20 mouse cellular contexts compared by ENCODE assay signal in the genomic region with DNA sequence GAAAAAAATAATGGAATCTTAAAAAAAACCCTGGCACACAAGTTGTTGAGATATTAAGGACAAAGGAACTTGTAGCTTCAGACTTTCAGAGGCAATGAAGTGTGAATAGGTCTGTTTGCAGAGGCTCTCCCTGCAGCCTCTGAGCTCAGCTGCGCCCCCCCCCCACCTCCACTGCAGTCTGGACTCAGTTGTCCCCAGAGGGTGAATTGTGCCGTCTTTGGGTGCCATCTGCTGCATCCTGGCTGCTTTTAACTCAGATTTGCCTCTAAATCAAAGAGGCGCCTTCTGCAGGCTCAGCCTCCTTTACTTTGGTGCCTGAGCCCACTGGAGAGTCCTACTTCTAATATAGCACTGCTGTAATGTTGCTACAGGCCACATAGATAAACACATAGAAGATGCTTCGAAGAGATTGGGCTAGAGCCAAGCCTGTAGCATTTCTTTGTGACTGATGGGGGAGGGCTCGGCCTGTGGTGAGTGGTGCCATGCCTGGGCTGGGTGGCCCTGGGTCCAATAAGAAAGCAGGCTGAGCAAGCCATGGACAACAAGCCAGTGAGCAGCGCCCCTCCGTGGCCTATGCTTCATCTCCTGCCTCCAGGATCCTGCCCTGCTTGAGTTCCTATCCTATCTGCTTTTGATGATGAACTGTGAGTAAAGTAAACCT. TPM values are rescaled to one million over a fixed set of nuclear protein-coding genes. Genes with fewer than 3 reads are reported as not detected.
A peak's percentile ranks its signal among the peaks of the same experiment; 100 is the strongest.
DNase-seq lines count a peak whose midpoint lies in the region; ATAC-seq lines count a peak whose summit lies in the region.
"Had no signal": no experiment of that assay in that cellular context is flagged by ENCODE, and none has a peak within 500 bp of the region (broad histone marks: within the 10 kb centered on the region; RNA-seq: fewer than 3 reads in every experiment).

No protein-coding gene starts in this region.

- ATAC-seq in kidney, embryonic 16.5 days (ENCODE audit: low FRiP score, low TSS enrichment): peak; percentile 19; the same call in 1 of the 2 replicates
- ATAC-seq in midbrain, embryonic 14.5 days (ENCODE audit: low FRiP score, low TSS enrichment): no peak; the same call in none of the 2 replicates
- ATAC-seq in midbrain, embryonic 16.5 days: no peak
- ATAC-seq in megakaryocyte-erythroid progenitor cell, adult 5-6 weeks (replicated peaks; ENCODE audit: low FRiP score, low TSS enrichment, poor library complexity, severe bottlenecking): peak; percentile 73
- ATAC-seq: liver, postnatal 0 days had no signal

- no peak overlapping the region for H3K9ac ChIP-seq in kidney, embryonic 16.5 days (replicated peaks; ENCODE audit: low read length)
- no peak overlapping the region for H3K9ac ChIP-seq in midbrain, embryonic 14.5 days (replicated peaks; ENCODE audit: low read length)
- H3K9ac ChIP-seq in midbrain, embryonic 16.5 days (ENCODE audit: low read depth, low read length): no peak overlapping the region
- H3K9ac ChIP-seq: hindbrain, embryonic 15.5 days; liver, postnatal 0 days had no signal

- H3K27ac ChIP-seq in kidney, embryonic 16.5 days (ENCODE audit: low read length): no peak overlapping the region
- no peak overlapping the region for H3K27ac ChIP-seq in midbrain, embryonic 14.5 days (replicated peaks; ENCODE audit: low read depth, low read length)
- no peak overlapping the region for H3K27ac ChIP-seq in midbrain, embryonic 16.5 days (ENCODE audit: low read length)
- H3K27ac ChIP-seq: hindbrain, embryonic 15.5 days had no signal

- H3K4me3 ChIP-seq in kidney, embryonic 16.5 days (ENCODE audit: low read length): no peak overlapping the region
- no peak overlapping the region for H3K4me3 ChIP-seq in midbrain, embryonic 14.5 days (replicated peaks; ENCODE audit: low read depth, low read length)
- H3K4me3 ChIP-seq in midbrain, embryonic 16.5 days (ENCODE audit: low read depth, low read length): no peak overlapping the region
- H3K4me3 ChIP-seq: hindbrain, embryonic 15.5 days; megakaryocyte, embryonic 14.5 days had no signal

- no peaks in the 10 kb centered on the region for H3K36me3 ChIP-seq in kidney, embryonic 16.5 days (ENCODE audit: insufficient read depth, low read length)
- H3K36me3 ChIP-seq in midbrain, embryonic 14.5 days (ENCODE audit: control insufficient read depth, insufficient read depth, low read length): no peaks in the 10 kb centered on the region
- H3K36me3 ChIP-seq in midbrain, embryonic 16.5 days (ENCODE audit: control insufficient read depth, insufficient read depth, low read length): no peaks in the 10 kb centered on the region
- H3K36me3 ChIP-seq: hindbrain, embryonic 15.5 days had no signal

- no peaks in the 10 kb centered on the region for H3K9me3 ChIP-seq in kidney, embryonic 16.5 days (ENCODE audit: low read length)
- H3K9me3 ChIP-seq in midbrain, embryonic 14.5 days (ENCODE audit: control insufficient read depth, low read length): no peaks in the 10 kb centered on the region
- H3K9me3 ChIP-seq in midbrain, embryonic 16.5 days (replicated peaks; ENCODE audit: control insufficient read depth, low read length, poor library complexity, severe bottlenecking): no peaks in the 10 kb centered on the region
- H3K9me3 ChIP-seq: hindbrain, embryonic 15.5 days; megakaryocyte, embryonic 14.5 days had no signal

- 68% methylated on average over 7 of the region's 7 CpGs for WGBS in kidney, embryonic 16.5 days
- WGBS in midbrain, embryonic 14.5 days: 63% methylated on average over 7 of the region's 7 CpGs
- WGBS in midbrain, embryonic 16.5 days: 66% methylated on average over 7 of the region's 7 CpGs

- no peaks in the 10 kb centered on the region for H3K4me1 ChIP-seq in kidney, embryonic 16.5 days (ENCODE audit: insufficient read depth, low read length)
- H3K4me1 ChIP-seq in midbrain, embryonic 14.5 days (ENCODE audit: control insufficient read depth, insufficient read depth, low read length): no peaks in the 10 kb centered on the region
- no peaks in the 10 kb centered on the region for H3K4me1 ChIP-seq in midbrain, embryonic 16.5 days (ENCODE audit: control insufficient read depth, insufficient read depth, low read length)
- H3K4me1 ChIP-seq: hindbrain, embryonic 15.5 days; megakaryocyte, embryonic 14.5 days had no signal

- peak; percentile 52 to 55 for DNase-seq in cerebellum, postnatal 10 days
- DNase-seq in cerebellum, adult 11 months: no peak
- no peak for DNase-seq in kidney, adult 11 months
- DNase-seq in midbrain, embryonic 14.5 days: peak; percentile 17
- no peak for DNase-seq in ovary, adult 18-20 months (ENCODE audit: low spot score)
- DNase-seq: adrenal gland, postnatal 14 days; cerebellum, adult 9-11 months; kidney, adult 8-10 months; kidney, postnatal 4 days; liver, postnatal 0 days; thymus, postnatal 4 days had no signal

- H3K27me3 ChIP-seq in kidney, embryonic 16.5 days (ENCODE audit: insufficient read depth, low read length): no peaks in the 10 kb centered on the region
- no peaks in the 10 kb centered on the region for H3K27me3 ChIP-seq in midbrain, embryonic 14.5 days (ENCODE audit: control insufficient read depth, insufficient read depth, low read length)
- H3K27me3 ChIP-seq in midbrain, embryonic 16.5 days (ENCODE audit: control insufficient read depth, insufficient read depth, low read depth, low read length): no peaks in the 10 kb centered on the region
- H3K27me3 ChIP-seq: hindbrain, embryonic 15.5 days had no signal

- H3K4me2 ChIP-seq in kidney, embryonic 16.5 days (replicated peaks; ENCODE audit: low read depth, low read length): no peak overlapping the region
- H3K4me2 ChIP-seq in midbrain, embryonic 14.5 days (ENCODE audit: low read length): no peak overlapping the region
- no peak overlapping the region for H3K4me2 ChIP-seq in midbrain, embryonic 16.5 days (ENCODE audit: low read length)
- H3K4me2 ChIP-seq: hindbrain, embryonic 15.5 days had no signal

RNA-seq across cellular contexts. Expression of a gene that starts 21.3 kb away (rescaled TPM):
- 9.2 and 9.7 TPM in 2 replicates for polyA plus RNA-seq in kidney, embryonic 16.5 days (2015; fragmentation: Nextera tagmentation; extraction: Ambion mirVana)
- 3.9 and 7.0 TPM in 2 replicates for polyA plus RNA-seq in midbrain, embryonic 14.5 days (2014; fragmentation: Nextera tagmentation; extraction: Ambion mirVana)
- polyA plus RNA-seq in midbrain, embryonic 16.5 days (2015; fragmentation: Nextera tagmentation; extraction: Ambion mirVana): 4.1 and 4.8 TPM in 2 replicates
- 10.3 and 15.8 TPM in 2 replicates for total RNA-seq in megakaryocyte-erythroid progenitor cell, adult 5-6 weeks (2014; fragmentation: Nextera tagmentation)
- total RNA-seq in megakaryocyte-erythroid progenitor cell, adult 5-6 weeks (2017): 8.2 and 17.5 TPM in 2 replicates

RNA-seq across cellular contexts. Expression of a gene that starts 21.5 kb away (rescaled TPM):
- 2.5 and 3.4 TPM in 2 replicates for polyA plus RNA-seq in kidney, embryonic 16.5 days (2015; fragmentation: Nextera tagmentation; extraction: Ambion mirVana)
- 0.86 and 1.8 TPM in 2 replicates for polyA plus RNA-seq in midbrain, embryonic 14.5 days (2014; fragmentation: Nextera tagmentation; extraction: Ambion mirVana)
- 2.3 and 4.0 TPM in 2 replicates for polyA plus RNA-seq in midbrain, embryonic 16.5 days (2015; fragmentation: Nextera tagmentation; extraction: Ambion mirVana)
- 3.6 and 6.5 TPM in 2 replicates for total RNA-seq in megakaryocyte-erythroid progenitor cell, adult 5-6 weeks (2014; fragmentation: Nextera tagmentation)
- 7.3 and 10.6 TPM in 2 replicates for total RNA-seq in megakaryocyte-erythroid progenitor cell, adult 5-6 weeks (2017)

RNA-seq across cellular contexts. Expression of a gene that starts 57.1 kb away (rescaled TPM):
- polyA plus RNA-seq in kidney, embryonic 16.5 days (2015; fragmentation: Nextera tagmentation; extraction: Ambion mirVana): 1.4 and 1.6 TPM in 2 replicates
- 0.53 and 0.66 TPM in 2 replicates for polyA plus RNA-seq in midbrain, embryonic 14.5 days (2014; fragmentation: Nextera tagmentation; extraction: Ambion mirVana)
- polyA plus RNA-seq in midbrain, embryonic 16.5 days (2015; fragmentation: Nextera tagmentation; extraction: Ambion mirVana): 0.44 and 0.55 TPM in 2 replicates
- total RNA-seq in megakaryocyte-erythroid progenitor cell, adult 5-6 weeks (2014; fragmentation: Nextera tagmentation): not detected in 2 replicates
- total RNA-seq in megakaryocyte-erythroid progenitor cell, adult 5-6 weeks (2017): not detected in 2 replicates

RNA-seq across cellular contexts. Expression of a gene that starts 58.6 kb away (rescaled TPM):
- polyA plus RNA-seq in kidney, embryonic 16.5 days (2015; fragmentation: Nextera tagmentation; extraction: Ambion mirVana): not detected in 2 replicates
- polyA plus RNA-seq in midbrain, embryonic 14.5 days (2014; fragmentation: Nextera tagmentation; extraction: Ambion mirVana): not detected in 2 replicates
- not detected in 2 replicates for polyA plus RNA-seq in midbrain, embryonic 16.5 days (2015; fragmentation: Nextera tagmentation; extraction: Ambion mirVana)
- total RNA-seq in megakaryocyte-erythroid progenitor cell, adult 5-6 weeks (2014; fragmentation: Nextera tagmentation): not detected in 2 replicates
- not detected in 2 replicates for total RNA-seq in megakaryocyte-erythroid progenitor cell, adult 5-6 weeks (2017)
- total RNA-seq: adrenal gland, postnatal 14 days had no signal
- polyA plus RNA-seq: gonadal fat pad, adult 2 months; heart, embryonic 14.5 days; hindbrain, embryonic 15.5 days; limb, embryonic 14.5 days; liver, postnatal 0 days; spleen, adult 2 months had no signal

Comparison
In these comparisons a context has a peak if more than half of its experiments do, and no peak if none do; other contexts are left out.
1. DNase-seq: peak in cerebellum, postnatal 10 days (2 of 2) and midbrain, embryonic 14.5 days (single experiment); none in cerebellum, adult 11 months (single experiment), kidney, adult 11 months (single experiment) and ovary, adult 18-20 months (single experiment).
2. ATAC-seq: peak in kidney, embryonic 16.5 days (single experiment) and megakaryocyte-erythroid progenitor cell, adult 5-6 weeks (single experiment); none in midbrain, embryonic 14.5 days (single experiment) and midbrain, embryonic 16.5 days (single experiment).